Mouse (Mus musculus): ENCODE results near the gene Rxfp2.

GRCm38 (mm10) chr5:150082696-150083095 is 64.2 kb downstream of the Rxfp2 start:
- TF ChIP-seq POLR2A (IDR thresholded peaks at IDR 0.05; ENCODE audit: extremely low read depth, insufficient read depth, low read length) (no peak), CTCF (IDR thresholded peaks at IDR 0.05; ENCODE audit: low read depth, low read length) (no peak)
